Mouse (Mus musculus) kidney, adult 2 months (tissue): Measurements from ENCODE around the gene Gramd1b. TPM values are rescaled to one million over a fixed set of nuclear protein-coding genes. Genes with fewer than 3 reads are reported as not detected.

Experiments used
- DNase-seq: peaks from one replicate; pipeline ENCODE4 v3.0.0; 2021
- H3K27ac ChIP-seq: fragments of 200-500 bp; 2 replicates; pipeline ENCODE4 v1.5.1; 2012; ENCODE audit warnings: low read depth, low read length, control low read depth, inconsistent platforms; ENCODE audit not compliant: insufficient read depth
- H3K27me3 ChIP-seq: fragments of 200-500 bp; replicated peaks from 2 replicates; pipeline ENCODE4 v1.6.1; 2012; ENCODE audit warnings: mild to moderate bottlenecking, moderate library complexity, low read length, inconsistent platforms; ENCODE audit not compliant: control insufficient read depth, insufficient read depth
- H3K36me3 ChIP-seq: fragments of 200-500 bp; 2 replicates; pipeline ENCODE4 v1.6.1; 2012; ENCODE audit warnings: mild to moderate bottlenecking, moderate library complexity, low read length, inconsistent platforms; ENCODE audit not compliant: control insufficient read depth, insufficient read depth
- H3K4me1 ChIP-seq: fragments of 200-500 bp; 2 replicates; pipeline ENCODE4 v1.6.1; 2011; ENCODE audit warnings: low read length; ENCODE audit not compliant: control insufficient read depth, insufficient read depth
- H3K4me3 ChIP-seq: fragments of 200-500 bp; 2 replicates; pipeline ENCODE4 v1.5.1; 2011; ENCODE audit warnings: mild to moderate bottlenecking, low read depth, low read length, control low read depth; ENCODE audit not compliant: insufficient read depth
- CTCF ChIP-seq: fragments of 200-500 bp; conservative IDR thresholded peaks from 2 replicates; pipeline ENCODE4 v1.5.1; 2011; ENCODE audit warnings: low read depth, mild to moderate bottlenecking, control low read depth, low read length, moderate library complexity, mixed read lengths; ENCODE audit not compliant: insufficient read depth, insufficient read length
- POLR2A ChIP-seq: fragments of 200-500 bp; IDR thresholded peaks from one replicate; pipeline ENCODE4 v1.6.1; 2011; ENCODE audit warnings: low read depth, low read length, control low read depth
- WGBS: fragments of 180-500 bp; shearing (Covaris S2); methylation state at CpG from one replicate; pipeline ENCODE4 v1.1.7; 2018; 5-methylcytosine and 5-hydroxymethylcytosine counted together
- polyA plus RNA-seq: library from polyadenylated mRNA; depleted of rRNA; stranded (reverse); fragments of >200 nt; gene quantifications from 2 replicates; pipeline ENCODE4 v1.2.3, GENCODE M21; 2012

Gene Gramd1b
- polyA plus RNA-seq, 1 experiment: 210 TPM

- Histone ChIP-seq H3K4me3 (no peak overlapping the region), H3K36me3 (no peaks in the 10 kb centered on the region), H3K4me1 (no peaks in the 10 kb centered on the region), H3K27me3 (0 out of 2 replicates have a peak, but pooled peaks cover 2% of the 10 kb centered on the region), H3K27ac (no peak overlapping the region)
- no peak for DNase-seq
- TF ChIP-seq POLR2A (no peak), CTCF (no peak)
- WGBS: 6% methylated on average over 4 of the region's 4 CpGs
These were observed 262.5 kb downstream of the Gramd1b start for GRCm38 (mm10) chr9:40268748-40269102.

- H3K27me3 ChIP-seq: 0 out of 2 replicates have a peak, but pooled peaks cover 2% of the 10 kb centered on the region
- DNase-seq: no peak
- no peak for TF ChIP-seq CTCF
- TF ChIP-seq POLR2A: no peak
- 11% methylated on average over 21 of the region's 21 CpGs for WGBS
- H3K27ac ChIP-seq: no peak overlapping the region
- H3K36me3 ChIP-seq: no peaks in the 10 kb centered on the region
- no peak overlapping the region for H3K4me3 ChIP-seq
- H3K4me1 ChIP-seq: no peaks in the 10 kb centered on the region
These were observed 263.0 kb downstream of the Gramd1b start for GRCm38 (mm10) chr9:40268040-40268747.

- DNase-seq: no peak
- Histone ChIP-seq H3K4me1 (no peaks in the 10 kb centered on the region), H3K27ac (no peak overlapping the region), H3K36me3 (no peaks in the 10 kb centered on the region), H3K27me3 (no peaks in the 10 kb centered on the region), H3K4me3 (no peak overlapping the region)
- TF ChIP-seq CTCF (no peak), POLR2A (no peak)
- WGBS: 62% methylated on average over 6 of the region's 6 CpGs
These were observed 267.3 kb downstream of the Gramd1b start for GRCm38 (mm10) chr9:40263874-40264273.

GRCm38 (mm10) chr9:40252459-40252858 is 278.7 kb downstream of the Gramd1b start:
- no peak for TF ChIP-seq CTCF
- TF ChIP-seq POLR2A: no peak
- H3K4me1 ChIP-seq: no peaks in the 10 kb centered on the region
- no peak for DNase-seq
- H3K4me3 ChIP-seq: no peak overlapping the region
- 40% methylated on average over 3 of the region's 3 CpGs for WGBS
- H3K36me3 ChIP-seq: no peaks in the 10 kb centered on the region
- no peak overlapping the region for H3K27ac ChIP-seq
- no peaks in the 10 kb centered on the region for H3K27me3 ChIP-seq

GRCm38 (mm10) chr9:40249106-40249505 is 282.1 kb downstream of the Gramd1b start:
- 72% methylated on average over 1 of the region's 1 CpGs for WGBS
- TF ChIP-seq POLR2A: no peak
- TF ChIP-seq CTCF: no peak
- peak; percentile 2 for DNase-seq
- no peaks in the 10 kb centered on the region for H3K36me3 ChIP-seq
- H3K4me3 ChIP-seq: no peak overlapping the region
- H3K27me3 ChIP-seq: no peaks in the 10 kb centered on the region
- H3K27ac ChIP-seq: no peak overlapping the region
- no peaks in the 10 kb centered on the region for H3K4me1 ChIP-seq

- Histone ChIP-seq H3K27ac (no peak overlapping the region), H3K27me3 (no peaks in the 10 kb centered on the region), H3K36me3 (no peaks in the 10 kb centered on the region), H3K4me1 (no peaks in the 10 kb centered on the region), H3K4me3 (no peak overlapping the region)
- no peak for DNase-seq
- WGBS: 87% methylated on average over 6 of the region's 6 CpGs
- TF ChIP-seq POLR2A: no peak
- no peak for TF ChIP-seq CTCF
These were observed 284.5 kb downstream of the Gramd1b start for GRCm38 (mm10) chr9:40246702-40247101.

- Histone ChIP-seq H3K4me3 (no peak overlapping the region), H3K27me3 (no peaks in the 10 kb centered on the region), H3K27ac (no peak overlapping the region), H3K4me1 (no peaks in the 10 kb centered on the region), H3K36me3 (no peaks in the 10 kb centered on the region)
- WGBS: 84% methylated on average over 7 of the region's 7 CpGs
- DNase-seq: no peak
- TF ChIP-seq POLR2A (no peak), CTCF (no peak)
These were observed 285.1 kb downstream of the Gramd1b start for GRCm38 (mm10) chr9:40245974-40246665.
